Mouse (Mus musculus) lung, adult 2 months (tissue): Measurements from ENCODE around the gene Krtap4-7.

Experiments
- CTCF ChIP-seq: fragments of 200-500 bp; IDR thresholded peaks from 2 replicates; pipeline ENCODE4 v1.5.1; 2011; ENCODE audit warnings: mild to moderate bottlenecking, low read length, control low read depth; ENCODE audit not compliant: insufficient read depth
- POLR2A ChIP-seq: fragments of 200-500 bp; IDR thresholded peaks from 2 replicates; pipeline ENCODE4 v1.6.1; 2011; ENCODE audit warnings: low read depth, mild to moderate bottlenecking, control low read depth, low read length, borderline replicate concordance; ENCODE audit errors: extremely low read depth

DNA sequence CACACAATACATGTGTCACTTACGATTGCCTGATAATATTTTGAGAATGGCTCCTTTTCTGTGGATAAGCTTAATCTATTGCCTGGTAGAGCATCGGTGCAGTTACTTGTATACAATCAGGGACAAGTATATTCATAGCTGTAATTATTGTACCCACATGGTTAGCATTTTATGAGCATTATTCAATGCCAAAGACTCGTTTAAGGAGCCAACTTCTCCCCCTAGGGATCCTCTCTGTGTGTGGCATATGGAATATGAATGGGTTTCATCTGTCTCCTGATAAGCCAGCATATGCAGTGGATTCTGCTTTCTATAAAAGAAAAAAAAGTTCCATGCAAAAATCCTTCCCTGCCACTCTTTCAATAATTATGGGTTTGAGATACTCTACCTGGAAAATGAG lies 462 bp upstream of the Krtap4-7 start:
- TF ChIP-seq CTCF (no peak), POLR2A (no peak)
